Mouse (Mus musculus): Measurements from ENCODE around the gene Trim30d.
"Not testable (repeated sequence)": the region's sequence is repeated elsewhere in the genome, so short reads cannot be mapped to it uniquely, and the experiment has no call there.

The Trim30d gene

GRCm38 (mm10) chr7:104507421-104508065 lies at the start of gene Trim30d:
TSS of gene Trim30d (minus strand) at chr7:104507849.
- DNase-seq (ENCODE audit: low spot score) = not testable (repeated sequence)

- no peak for DNase-seq (ENCODE audit: low spot score)
These were observed 45.1 kb upstream of the Trim30d start for GRCm38 (mm10) chr7:104552700-104553099.

GRCm38 (mm10) chr7:104549833-104550232 lies 42.2 kb upstream of the Trim30d start, which contains the start of gene Olfr651:
TSS of gene Olfr651 (plus strand) at chr7:104550133.
- no peak for DNase-seq (ENCODE audit: low spot score)

GRCm38 (mm10) chr7:104501589-104502371 lies 5.9 kb downstream of the Trim30d start:
- DNase-seq (ENCODE audit: low spot score) = peak; percentile 6

GRCm38 (mm10) chr7:104501186-104501585 lies 6.5 kb downstream of the Trim30d start:
- DNase-seq (ENCODE audit: low spot score) = not testable (repeated sequence)

- DNase-seq (ENCODE audit: low spot score) = not testable (repeated sequence)
These were observed 8.2 kb downstream of the Trim30d start for GRCm38 (mm10) chr7:104499464-104499863.

GRCm38 (mm10) chr7:104465065-104465744 lies 42.4 kb downstream of the Trim30d start, which contains the start of gene Trim30a:
TSS of gene Trim30a (minus strand) at chr7:104465193.
- no peak for DNase-seq (ENCODE audit: low spot score)

- DNase-seq (ENCODE audit: low spot score) = no peak
These were observed 61.5 kb downstream of the Trim30d start for GRCm38 (mm10) chr7:104445961-104446645.

All from ovary, adult 18-20 months (tissue).